Mouse (Mus musculus) gonadal fat pad, adult 2 months (tissue): ENCODE measurements around the gene Nfkbie. TPM values are rescaled to one million over a fixed set of nuclear protein-coding genes. Genes with fewer than 3 reads are reported as not detected.
A peak's percentile ranks its signal among the peaks of the same experiment; 100 is the strongest.

ENCODE experiments used
- DNase-seq: peaks from one replicate; pipeline ENCODE4 v3.0.0-alpha.2; 2012; ENCODE audit warnings: low read depth
- polyA plus RNA-seq: library from polyadenylated mRNA; depleted of rRNA; stranded (reverse); fragments of >200 nt; gene quantifications from 2 replicates; pipeline ENCODE4 v1.2.3, GENCODE M21; 2012; rRNA removed

Nfkbie gene
- 5.0 and 6.1 TPM in 2 replicates for polyA plus RNA-seq

DNA sequence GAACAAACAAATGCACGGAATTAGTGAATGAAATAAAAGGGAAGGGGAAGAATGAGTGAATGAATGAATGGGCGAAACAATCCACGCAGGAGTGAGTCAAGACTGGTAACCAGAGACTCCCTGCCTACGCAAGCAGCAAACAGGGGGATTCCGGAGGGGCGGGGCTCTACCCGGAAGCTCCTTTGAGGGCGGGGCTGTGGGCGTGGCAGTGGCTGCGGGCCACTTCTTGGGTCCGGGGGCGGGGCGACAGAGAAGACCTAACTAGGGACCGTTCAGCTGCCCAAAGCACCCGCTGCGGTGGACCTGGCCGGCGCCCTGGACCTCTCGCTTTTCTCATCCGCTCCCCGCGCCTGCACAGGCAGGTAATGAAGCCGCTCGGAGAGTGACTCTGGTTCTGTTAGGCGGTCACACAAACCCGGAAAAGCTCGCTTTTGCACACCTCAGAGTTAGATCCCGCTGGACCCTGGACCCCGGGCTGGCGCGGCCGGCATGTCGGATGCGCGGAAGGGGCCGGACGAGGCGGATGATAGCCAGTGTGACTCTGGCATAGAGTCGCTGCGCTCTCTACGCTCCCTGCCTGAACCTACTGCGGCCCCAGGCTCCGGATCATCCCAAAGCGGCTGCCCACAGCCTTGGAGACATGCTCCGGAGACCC is at the start of gene Nfkbie:
Gene Nfkbie (plus strand): TSS at position 252 of the 655 bp plus-strand sequence.
- DNase-seq: no peak

DNA sequence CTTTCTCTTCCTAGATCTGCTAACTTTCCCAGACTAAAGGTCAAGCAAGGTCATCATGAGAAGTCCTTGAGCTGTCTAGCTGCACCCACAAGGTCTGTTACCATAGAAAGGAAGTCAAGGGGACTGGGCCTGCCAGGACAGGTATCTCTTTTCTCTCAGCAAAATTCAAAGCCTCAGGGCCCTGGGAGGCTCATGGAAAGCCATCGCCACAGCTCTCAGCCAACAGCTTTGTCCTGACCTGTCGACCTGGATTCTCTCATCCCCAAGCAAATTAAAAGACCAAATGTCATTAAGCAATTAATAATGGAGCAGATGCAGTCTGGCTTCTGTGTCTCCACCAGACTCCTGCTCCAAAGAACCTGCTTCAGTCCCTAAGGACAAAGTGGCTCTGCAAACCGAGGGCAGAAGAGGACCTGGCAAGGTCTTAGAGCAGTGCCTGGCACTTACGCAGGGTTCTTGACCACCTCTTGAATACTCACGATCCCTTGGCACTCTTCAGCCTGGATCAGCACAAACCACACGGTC is 49.5 kb upstream of the Nfkbie start:
- peak; percentile 75 for DNase-seq

DNA sequence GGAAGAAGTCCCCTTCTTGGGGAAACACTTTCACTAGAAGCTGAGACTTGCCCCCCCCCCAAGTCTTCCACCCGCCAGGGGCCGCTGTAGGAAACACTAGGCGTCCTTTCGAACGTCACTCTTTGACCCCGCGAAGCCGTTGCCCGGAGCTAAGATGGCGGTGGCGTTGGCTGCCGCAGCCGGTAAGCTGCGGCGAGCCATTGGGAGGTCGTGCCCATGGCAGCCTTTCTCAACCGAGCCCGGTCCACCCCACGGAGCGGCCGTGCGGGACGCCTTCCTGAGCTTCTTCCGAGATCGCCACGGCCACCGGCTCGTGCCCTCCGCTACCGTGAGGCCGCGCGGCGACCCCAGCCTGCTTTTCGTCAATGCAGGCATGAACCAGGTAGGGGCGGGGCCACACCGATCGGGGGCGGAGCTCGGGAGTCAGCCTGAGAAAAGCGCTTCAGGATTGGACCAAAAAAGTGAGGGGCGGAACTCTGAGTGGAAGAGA is 48.8 kb upstream of the Nfkbie start, which contains the start of gene Aars2:
Gene Aars2 (plus strand): TSS at position 142 of the 490 bp plus-strand sequence.
- DNase-seq: no peak

DNA sequence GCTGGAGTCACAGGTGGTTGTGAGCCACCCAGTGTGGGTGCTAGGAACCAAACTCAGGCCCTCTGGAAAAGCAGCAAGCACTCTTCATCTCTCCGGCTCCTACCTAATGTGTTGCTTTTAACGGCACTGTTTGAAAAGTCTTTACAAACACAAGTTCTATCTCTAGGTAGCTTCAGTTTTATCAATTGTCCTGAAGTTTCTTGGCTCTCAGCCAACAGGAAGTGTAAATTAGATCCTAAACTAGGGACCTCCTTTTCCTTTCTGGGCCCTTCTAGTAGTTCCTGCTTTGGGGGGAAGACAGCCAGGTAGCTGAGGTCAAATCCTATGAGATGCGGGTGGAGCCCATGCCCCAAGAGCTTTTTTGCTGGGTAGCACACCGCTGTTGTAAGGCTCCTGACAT is 44.6 kb upstream of the Nfkbie start:
- no peak for DNase-seq

DNA sequence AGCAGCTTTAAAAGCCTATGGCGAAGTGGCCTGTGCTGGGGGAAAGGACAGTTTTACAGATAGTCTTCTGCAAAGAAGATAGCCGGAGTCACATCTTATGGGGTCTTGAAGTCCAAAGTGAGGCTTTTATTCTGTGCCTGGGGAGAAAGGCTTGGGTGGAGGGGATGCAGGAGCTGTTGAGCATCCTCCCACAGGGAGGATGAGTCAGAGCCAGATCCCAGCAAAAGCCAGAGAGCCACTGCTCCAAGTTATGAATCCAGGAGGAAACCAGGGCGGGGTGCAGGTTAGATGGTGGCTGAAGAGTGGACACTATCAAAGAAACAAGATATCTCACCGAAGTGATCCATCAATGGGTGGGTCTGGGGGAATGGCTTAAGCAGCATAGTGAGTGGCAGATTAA is 43.7 kb upstream of the Nfkbie start:
- no peak for DNase-seq

DNA sequence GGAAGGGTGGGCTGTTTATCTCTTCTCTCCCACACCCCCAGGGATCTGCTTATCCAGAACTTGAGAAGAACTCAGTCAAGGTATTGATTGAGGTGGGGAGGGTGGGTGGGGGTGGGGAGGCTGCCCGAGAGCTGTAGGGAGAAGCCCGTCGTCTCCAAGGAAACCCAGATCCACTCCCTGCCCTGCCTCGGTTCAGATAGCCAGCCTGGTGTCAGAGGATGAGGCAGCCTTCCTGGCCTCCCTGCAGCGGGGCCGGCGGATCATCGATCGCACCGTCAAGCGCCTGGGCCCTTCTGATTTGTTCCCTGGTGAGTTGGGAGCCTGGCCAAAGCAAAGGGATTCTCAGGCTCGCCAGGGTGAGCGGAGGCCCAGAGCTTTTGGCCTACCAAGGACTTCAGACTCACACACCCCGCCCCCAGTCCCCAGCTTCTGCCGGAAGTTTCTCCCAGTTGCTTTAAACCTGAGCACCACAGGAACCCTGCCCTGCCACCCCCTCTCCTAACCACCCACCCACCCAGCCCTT is 40.2 kb upstream of the Nfkbie start:
- DNase-seq: no peak

DNA sequence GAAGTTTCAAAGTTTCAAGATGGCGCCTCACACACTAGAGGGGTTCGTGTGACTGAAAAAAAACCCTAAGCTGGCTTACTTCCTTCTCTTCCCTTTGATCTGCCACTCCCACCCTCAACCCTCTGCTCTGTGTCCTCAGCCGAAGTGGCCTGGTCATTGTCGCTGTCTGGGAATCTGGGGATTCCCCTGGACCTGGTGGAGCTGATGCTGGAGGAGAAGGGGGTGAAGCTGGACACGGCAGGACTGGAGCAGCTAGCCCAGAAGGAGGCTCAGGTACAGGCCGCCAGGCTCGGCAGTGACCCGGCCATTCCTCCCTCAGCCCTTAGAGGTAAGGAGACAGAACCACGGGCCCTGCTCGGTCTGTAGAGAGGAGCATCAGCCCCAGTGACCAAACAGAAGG is 39.7 kb upstream of the Nfkbie start:
- no peak for DNase-seq

DNA sequence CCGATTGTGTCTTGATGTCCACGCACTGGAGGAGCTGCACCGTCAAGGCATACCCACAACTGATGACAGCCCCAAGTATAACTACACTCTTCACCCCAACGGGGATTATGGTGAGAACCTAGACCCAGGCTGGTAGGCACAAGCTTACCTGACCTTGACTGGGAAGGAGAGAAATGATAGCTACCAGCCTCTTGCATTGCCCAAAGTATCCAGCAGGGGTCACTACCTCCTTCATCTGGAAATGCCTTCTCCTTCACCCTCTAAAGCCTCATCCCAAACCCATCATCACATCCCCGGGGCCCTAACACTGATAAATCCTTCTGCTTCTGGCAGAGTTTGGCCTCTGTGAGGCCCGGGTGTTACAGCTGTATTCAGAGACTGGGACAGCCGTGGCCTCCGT is 39.0 kb upstream of the Nfkbie start:
- DNase-seq: no peak

DNA sequence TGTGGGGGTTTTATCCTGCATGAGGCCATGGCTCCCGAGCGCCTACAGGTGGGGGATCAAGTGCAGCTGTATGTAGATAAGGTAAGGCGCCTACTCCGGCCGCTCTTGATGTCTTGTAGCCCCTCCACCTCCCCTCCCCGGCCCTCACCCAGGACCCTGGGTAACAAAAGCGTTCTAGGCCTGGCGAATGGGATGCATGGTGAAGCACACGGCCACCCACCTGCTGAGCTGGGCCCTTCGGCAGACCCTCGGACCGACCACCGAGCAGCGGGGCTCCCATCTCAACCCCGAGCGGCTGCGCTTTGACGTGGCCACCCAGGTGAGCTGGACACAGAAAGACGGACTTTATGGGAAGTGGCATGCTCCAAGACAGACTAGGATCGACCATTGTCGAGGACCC is 38.4 kb upstream of the Nfkbie start:
- no peak for DNase-seq

DNA sequence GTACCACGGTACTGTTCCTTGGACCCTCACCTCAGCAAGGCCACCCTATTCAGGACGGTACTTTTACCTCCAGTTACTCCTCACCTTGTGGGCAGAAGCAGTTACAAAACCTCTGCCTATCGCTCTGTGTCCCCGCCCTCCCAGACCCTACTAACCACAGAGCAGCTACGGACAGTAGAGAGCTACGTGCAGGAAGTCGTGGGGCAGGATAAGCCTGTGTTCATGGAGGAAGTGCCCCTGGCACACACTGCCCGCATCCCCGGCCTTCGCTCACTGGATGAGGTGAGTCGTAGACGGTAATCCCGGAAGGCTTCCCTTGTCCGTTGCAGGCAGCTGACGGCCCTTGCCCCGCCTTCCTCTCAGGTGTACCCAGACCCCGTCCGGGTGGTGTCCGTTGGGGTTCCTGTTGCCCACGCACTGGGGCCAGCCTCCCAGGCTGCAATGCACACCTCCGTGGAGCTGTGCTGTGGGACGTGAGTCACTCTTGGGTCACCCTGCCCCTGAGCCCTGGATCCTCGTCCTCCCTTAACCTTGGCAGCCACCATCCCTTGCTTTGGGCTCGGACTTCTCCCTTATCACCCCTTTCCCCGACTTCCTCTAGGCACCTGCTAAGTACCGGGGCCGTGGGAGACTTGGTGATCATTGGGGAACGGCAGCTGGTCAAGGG is 37.8 kb upstream of the Nfkbie start:
- no peak for DNase-seq

DNA sequence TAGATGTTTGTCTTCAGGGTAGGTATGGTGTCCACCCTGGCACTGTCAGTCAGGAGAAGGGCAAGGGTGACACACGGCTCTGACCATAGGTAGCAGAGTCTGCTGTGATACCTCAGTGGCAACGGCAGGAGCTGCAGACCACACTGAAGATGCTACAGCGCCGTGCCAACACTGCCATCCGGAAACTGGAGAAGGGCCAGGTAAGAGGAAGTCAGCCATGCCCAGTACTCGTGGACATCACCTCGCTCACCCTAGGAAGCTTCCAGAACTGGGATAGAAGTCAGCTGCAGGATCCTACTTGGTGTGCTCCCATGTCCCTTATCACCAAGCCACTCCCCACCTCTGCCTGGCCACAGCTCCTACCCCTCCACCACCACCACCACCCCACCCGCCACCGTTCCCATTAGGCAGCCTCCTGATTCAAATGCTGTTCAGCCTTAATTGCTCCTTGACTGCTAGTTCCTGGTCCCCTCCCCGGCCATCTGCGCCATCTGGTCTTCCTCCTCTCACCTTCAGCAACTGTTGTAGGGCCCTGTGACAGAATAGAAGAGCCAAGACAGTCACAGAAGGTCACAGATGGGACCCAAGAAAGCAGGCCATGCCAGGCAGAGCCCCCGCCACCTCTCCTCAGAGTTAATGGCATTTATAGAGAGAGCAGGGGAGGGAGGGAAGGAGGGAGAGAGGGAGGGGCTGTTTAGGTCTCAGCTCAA is 36.6 kb upstream of the Nfkbie start:
- no peak for DNase-seq

DNA sequence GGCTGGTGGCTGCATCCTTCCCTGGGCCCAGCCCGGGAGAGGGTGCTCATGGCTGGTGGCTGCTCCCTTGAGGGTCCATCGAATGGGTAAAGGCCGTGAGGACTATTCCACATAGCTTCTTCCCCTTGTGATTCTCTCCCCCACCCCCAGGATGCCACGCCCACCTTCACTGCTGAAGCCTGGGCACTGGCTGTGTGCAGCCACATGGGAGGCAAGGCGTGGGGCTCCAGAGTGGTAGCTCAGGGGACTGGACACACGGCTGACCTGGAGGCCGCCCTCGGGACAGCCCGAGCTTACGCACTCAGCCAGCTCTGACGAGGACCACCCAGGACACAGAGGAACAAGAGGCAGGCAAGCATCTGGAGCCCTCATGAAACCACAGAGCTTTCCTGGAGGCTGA is 35.4 kb upstream of the Nfkbie start:
- no peak for DNase-seq

DNA sequence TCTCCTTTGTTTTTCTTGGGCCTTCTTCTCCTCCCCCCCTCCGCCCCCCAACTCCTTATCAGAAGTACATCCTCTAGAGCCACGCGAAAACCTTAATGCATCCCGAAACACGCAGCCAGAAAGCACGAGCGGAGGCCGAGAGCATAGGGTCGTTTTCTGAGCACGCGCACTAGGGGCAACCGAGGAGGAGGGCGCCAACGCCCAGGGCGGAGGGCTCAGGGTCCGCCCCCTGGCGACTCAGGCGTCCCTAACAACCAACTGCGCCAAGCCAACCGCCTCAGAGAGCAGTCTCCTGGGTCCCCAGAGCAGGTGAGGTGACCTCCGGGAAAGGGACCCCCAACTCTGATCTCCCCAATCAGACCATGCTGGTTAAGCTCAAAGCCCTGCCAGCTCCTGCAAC is 32.2 kb upstream of the Nfkbie start, which contains the start of gene Tcte1:
Gene Tcte1 (plus strand): TSS at position 172 of the 400 bp plus-strand sequence.
- no peak for DNase-seq

DNA sequence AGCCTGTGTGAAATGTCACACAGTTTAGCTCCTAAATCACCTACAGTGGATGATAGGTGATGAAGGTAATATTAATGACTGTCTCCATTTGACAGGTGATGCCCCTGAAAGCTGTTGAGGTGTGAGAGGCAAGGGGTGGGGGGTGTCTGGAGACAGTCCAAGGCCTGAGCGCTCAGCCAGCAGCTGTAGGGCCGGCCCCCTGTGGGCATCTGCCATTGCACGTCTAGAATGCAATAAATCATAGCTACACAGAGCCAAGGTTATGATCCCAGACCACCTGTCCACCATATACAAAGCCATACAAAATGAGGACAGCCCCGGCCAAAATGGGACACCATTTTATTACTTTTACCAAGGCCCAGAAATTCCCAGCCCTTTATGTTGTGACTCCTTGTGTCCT is 30.5 kb upstream of the Nfkbie start:
- DNase-seq: no peak

DNA sequence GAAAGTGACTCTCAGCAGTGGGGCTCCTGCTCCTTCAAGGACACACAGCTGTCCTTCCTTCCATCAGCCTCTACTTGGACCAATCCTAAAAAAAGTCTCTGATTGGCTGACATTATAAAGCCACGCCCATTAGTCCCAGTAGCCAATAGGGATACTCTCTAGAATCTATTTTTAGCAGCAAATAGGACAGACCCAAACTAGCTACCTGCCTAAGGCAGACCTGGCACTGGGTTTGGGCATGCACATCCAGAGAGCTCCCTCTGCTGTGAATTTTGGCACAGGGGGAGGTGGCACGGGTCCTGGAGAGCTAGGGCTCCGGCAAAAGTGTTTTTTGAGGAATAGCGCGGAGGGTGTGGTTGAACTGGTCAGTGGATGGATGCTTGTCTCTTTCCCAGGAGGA is 28.9 kb upstream of the Nfkbie start:
- no peak for DNase-seq

DNA sequence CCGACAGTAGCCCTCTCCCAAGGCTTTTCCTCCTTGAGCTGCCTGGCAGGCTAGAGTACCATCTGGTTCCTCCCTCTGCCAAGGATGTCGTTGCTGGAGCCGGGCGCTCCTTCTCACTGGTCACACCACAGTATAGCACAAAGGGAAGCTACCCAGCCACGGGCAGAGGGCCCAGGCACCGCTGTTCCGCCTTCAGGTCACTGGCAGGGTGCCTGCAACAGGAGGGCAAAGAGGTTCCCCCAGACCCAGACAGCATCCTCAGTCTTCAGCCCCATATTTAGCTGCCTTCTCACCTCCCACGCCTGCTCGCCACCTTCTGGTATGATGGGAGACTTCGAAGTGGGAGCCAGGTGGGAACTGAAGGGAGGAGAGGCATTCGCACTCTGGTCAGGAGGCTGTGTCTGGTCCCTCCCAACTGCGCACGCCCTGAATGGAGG is 25.1 kb upstream of the Nfkbie start:
- no peak for DNase-seq

DNA sequence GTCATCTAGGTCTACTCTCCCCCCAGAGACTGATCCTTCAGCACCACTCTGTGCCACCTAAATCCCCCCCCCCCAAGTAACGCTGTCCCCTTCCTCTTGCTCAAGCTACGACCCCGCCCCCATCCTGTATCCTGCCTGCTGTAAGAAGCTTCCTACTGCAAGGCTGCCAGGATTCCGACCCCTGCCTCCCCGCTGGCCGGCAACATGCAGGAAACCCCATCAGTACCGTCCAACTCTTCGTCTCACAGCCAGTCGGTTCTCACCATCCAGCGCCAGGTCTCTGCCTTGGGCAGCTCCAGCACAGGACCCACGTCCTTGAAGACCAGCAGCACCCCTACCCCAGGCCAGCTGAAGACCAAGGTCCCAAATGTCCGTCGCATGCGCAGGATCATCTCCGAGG is 22.6 kb upstream of the Nfkbie start:
- DNase-seq: no peak

DNA sequence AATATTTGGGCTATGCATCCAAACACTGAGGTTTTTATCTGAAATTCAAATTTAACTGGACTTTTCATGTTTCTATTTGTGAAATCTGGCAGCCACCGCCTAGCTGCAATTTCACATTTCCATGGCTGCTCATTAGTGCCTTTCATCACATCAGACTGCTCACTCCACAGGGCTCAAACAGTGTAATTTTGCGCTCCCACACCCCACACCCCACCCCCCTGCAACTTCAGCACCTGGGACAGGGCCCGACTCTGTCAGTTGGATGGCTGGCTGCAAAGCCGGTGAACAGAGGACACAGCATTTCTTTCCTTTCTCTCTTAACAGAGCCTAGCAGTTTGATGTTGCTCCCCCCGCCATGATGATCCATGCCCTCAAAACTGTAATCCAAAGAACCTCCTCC is 19.2 kb upstream of the Nfkbie start:
- DNase-seq: no peak

DNA sequence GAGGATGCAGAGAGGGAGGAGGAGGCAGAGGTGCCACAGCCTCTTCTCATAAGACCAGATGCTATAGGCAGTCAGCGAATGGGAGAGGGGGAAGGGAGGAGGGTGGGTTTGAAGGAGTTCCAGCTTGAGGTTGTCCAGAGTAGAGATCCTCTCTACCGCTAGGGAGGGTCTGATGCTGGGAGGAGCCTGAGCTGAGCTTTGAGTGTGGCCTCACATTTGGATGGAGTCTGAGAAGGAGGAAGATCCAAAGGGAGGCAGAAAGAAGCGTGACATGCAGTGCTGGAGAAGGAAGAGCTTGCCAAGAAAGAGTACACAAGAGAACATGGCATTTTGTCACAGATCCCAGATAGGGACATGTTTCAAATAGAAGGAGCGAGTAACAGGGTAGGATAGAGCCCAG is 17.1 kb upstream of the Nfkbie start:
- no peak for DNase-seq

DNA sequence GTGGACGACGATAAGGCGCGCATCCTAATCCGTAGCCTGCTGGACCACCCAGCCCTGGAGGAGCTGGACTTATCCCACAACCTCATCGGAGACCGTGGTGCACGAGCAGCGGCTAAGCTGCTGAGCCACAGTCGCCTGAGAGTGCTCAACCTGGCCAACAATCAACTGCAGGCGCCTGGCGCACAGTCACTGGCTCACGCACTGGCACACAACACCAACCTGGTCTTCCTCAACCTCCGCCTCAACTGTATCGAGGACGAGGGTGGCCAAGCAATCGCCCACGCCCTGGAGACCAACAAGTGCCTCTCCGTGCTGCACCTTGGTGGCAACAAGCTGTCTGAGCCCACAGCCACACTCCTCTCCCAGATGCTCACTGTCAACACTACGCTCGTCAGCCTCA is 15.8 kb upstream of the Nfkbie start:
- no peak for DNase-seq

DNA sequence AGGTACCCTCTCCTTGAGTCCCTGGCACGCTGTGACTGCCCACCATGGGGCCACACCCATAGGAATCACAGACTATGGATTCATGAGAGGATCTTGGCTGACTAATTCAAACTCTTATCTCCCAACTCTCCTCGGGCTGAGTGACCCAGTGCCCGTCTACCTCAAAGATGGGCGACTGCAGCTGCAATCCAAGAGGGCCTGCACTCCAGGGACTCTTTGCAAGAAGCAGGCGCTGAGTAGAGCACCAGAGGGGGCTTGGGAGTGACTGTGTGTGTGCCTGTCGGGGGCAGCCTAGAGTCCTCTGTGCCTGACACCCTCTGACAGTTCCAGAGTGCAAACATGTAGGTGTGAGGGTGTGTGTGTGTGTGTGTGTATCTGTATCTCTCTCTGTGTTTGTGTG is 13.4 kb upstream of the Nfkbie start:
- no peak for DNase-seq

DNA sequence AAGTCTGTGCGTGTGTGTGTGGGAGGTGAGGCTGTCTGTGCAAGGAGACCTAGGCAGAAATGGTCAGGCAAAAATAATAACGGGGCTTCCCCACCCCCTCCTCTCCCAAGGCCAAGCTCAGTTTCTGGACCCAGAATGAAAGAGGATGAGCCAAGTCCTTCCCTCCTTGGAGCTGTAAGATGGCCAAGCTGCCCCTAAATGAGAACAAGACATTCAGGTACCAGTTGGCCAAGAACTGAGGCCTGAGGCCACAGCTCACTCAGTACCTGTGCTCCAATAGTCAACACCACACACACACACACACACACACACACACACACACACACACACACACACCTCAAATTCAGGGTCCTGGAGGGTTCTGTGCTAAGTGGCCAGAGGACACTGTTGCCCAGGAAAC is 12.8 kb upstream of the Nfkbie start:
- DNase-seq: no peak
